Mouse (Mus musculus) midbrain, postnatal 0 days (tissue): Measurements from ENCODE around the gene Kcnip1. TPM values are rescaled to one million over a fixed set of nuclear protein-coding genes. Genes with fewer than 3 reads are reported as not detected.

ENCODE experiments used
- ATAC-seq: fragments of 200-750 bp; cut with Nextera tagmentation; 2 replicates; pipeline ENCODE4 v1.8.0; 2017; ENCODE audit warnings: moderate number of reproducible peaks, mild to moderate bottlenecking, moderate TSS enrichment, moderate library complexity; ENCODE audit not compliant: low FRiP score
- DNase-seq: peaks from one replicate; pipeline ENCODE4 v3.0.0-alpha.2; 2015; ENCODE audit warnings: low spot score
- H3K27ac ChIP-seq: fragments of 300-500 bp; sonication (generic); 2 replicates; pipeline ENCODE4 v1.5.1; 2014; ENCODE audit warnings: low read depth, mild to moderate bottlenecking, low read length, mixed read lengths
- H3K27me3 ChIP-seq: fragments of 300-500 bp; sonication (generic); 2 replicates; pipeline ENCODE4 v1.6.1; 2014; ENCODE audit warnings: low read length, control low read depth, mixed read lengths; ENCODE audit not compliant: insufficient read depth
- H3K36me3 ChIP-seq: fragments of 300-500 bp; sonication (generic); 2 replicates; pipeline ENCODE4 v1.6.1; 2014; ENCODE audit warnings: low read length, control low read depth, mixed read lengths; ENCODE audit not compliant: insufficient read depth
- H3K4me1 ChIP-seq: fragments of 300-500 bp; sonication (generic); 2 replicates; pipeline ENCODE4 v1.6.1; 2014; ENCODE audit warnings: mild to moderate bottlenecking, control low read depth, antibody characterized with exemption, low read length, mixed read lengths; ENCODE audit not compliant: insufficient read depth
- H3K4me2 ChIP-seq: fragments of 300-500 bp; sonication (generic); 2 replicates; pipeline ENCODE4 v1.6.1; 2014; ENCODE audit warnings: low read depth, mild to moderate bottlenecking, low read length, mixed read lengths; ENCODE audit not compliant: poor library complexity, severe bottlenecking
- H3K4me3 ChIP-seq: fragments of 300-500 bp; sonication (generic); 2 replicates; pipeline ENCODE4 v1.5.1; 2014; ENCODE audit warnings: low read depth, mild to moderate bottlenecking, low read length, moderate library complexity
- H3K9ac ChIP-seq: fragments of 300-500 bp; sonication (generic); replicated peaks from 2 replicates; pipeline ENCODE4 v1.6.1; 2014; ENCODE audit warnings: mild to moderate bottlenecking, low read length, moderate library complexity, mixed read lengths; ENCODE audit not compliant: poor library complexity, severe bottlenecking
- H3K9me3 ChIP-seq: fragments of 300-500 bp; sonication (generic); 2 replicates; pipeline ENCODE4 v1.6.1; 2016; ENCODE audit warnings: low read length, control low read depth
- CTCF ChIP-seq: IDR thresholded peaks from 2 replicates; pipeline ENCODE4 v1.5.1; 2016; ENCODE audit warnings: antibody characterized with exemption, mild to moderate bottlenecking
- WGBS: fragments of 180-500 bp; shearing (Covaris S2); extraction: QIAGEN DNeasy Blood & Tissue Kit; methylation state at CpG from one replicate; pipeline ENCODE4 v1.1.7; 2014; 5-methylcytosine and 5-hydroxymethylcytosine counted together
- polyA plus RNA-seq: library from polyadenylated mRNA; unstranded; fragments of >200 nt; fragmentation: Nextera tagmentation; extraction: Ambion mirVana; gene quantifications from 2 replicates; pipeline ENCODE4 v1.2.1, GENCODE M21; 2015
- total RNA-seq: library from RNA; depleted of rRNA; stranded (reverse); fragments of >200 nt; gene quantifications from 2 replicates; pipeline ENCODE4 v1.2.3, GENCODE M21; 2014

Kcnip1 gene
- total and polyA plus RNA-seq, 2 experiments from 2014 or later = 93.8 to 145 TPM

DNA sequence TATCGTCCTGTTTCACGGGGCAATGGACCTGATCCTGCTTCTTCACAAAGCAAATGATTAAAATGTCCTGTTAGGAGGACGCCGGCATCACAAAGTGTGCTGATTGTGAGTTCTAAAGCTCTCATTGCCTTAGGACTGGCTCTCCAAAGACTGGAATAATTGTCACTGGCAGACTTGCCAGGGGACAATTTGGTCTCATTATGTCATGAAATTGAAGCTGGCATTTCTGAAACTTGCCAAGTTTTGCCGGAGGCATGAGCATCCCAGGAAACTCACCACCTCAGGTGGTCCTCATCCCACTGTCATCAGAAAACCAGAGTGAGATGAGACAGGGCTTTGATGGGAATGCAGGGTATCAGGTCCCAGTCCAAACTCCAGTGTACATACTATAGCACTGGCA lies 171.6 kb downstream of the Kcnip1 start:
- no peak for TF ChIP-seq CTCF
- 74% methylated on average over 5 of the region's 5 CpGs for WGBS
- Histone ChIP-seq H3K27ac (no peak overlapping the region), H3K36me3 (peaks cover 2% of the 10 kb centered on the region; the same call in 1 of the 2 replicates), H3K9ac (no peak overlapping the region), H3K27me3 (no peaks in the 10 kb centered on the region), H3K4me1 (no peaks in the 10 kb centered on the region), H3K4me2 (no peak overlapping the region), H3K4me3 (no peak overlapping the region), H3K9me3 (no peaks in the 10 kb centered on the region)
- no peak for DNase-seq
- no peak for ATAC-seq

DNA sequence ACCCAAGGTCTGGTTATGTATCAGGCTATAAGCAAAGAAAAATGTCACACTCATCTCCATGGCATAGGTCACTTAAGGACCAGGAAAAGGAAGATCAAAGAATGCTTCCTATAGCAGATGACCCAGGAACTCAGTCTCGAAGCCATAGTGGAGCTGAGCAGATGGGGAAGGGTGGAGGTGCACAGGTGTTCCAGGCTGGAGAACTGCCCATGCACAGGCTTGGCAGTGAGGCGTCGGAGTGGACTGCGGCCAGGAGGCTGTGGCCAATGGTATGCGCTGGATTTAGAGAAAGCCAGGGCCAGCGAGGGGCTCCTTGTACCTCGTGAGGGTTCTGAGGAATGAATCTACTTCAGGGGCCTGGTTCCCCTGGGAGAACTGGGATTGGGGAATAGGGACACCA lies 172.1 kb downstream of the Kcnip1 start:
- TF ChIP-seq CTCF = no peak
- Histone ChIP-seq H3K36me3 (peaks cover 2% of the 10 kb centered on the region; the same call in 1 of the 2 replicates), H3K9ac (no peak overlapping the region), H3K27ac (no peak overlapping the region), H3K9me3 (no peaks in the 10 kb centered on the region), H3K4me3 (no peak overlapping the region), H3K27me3 (no peaks in the 10 kb centered on the region), H3K4me2 (no peak overlapping the region), H3K4me1 (no peaks in the 10 kb centered on the region)
- no peak for ATAC-seq
- 84% methylated on average over 7 of the region's 7 CpGs for WGBS
- DNase-seq = no peak

DNA sequence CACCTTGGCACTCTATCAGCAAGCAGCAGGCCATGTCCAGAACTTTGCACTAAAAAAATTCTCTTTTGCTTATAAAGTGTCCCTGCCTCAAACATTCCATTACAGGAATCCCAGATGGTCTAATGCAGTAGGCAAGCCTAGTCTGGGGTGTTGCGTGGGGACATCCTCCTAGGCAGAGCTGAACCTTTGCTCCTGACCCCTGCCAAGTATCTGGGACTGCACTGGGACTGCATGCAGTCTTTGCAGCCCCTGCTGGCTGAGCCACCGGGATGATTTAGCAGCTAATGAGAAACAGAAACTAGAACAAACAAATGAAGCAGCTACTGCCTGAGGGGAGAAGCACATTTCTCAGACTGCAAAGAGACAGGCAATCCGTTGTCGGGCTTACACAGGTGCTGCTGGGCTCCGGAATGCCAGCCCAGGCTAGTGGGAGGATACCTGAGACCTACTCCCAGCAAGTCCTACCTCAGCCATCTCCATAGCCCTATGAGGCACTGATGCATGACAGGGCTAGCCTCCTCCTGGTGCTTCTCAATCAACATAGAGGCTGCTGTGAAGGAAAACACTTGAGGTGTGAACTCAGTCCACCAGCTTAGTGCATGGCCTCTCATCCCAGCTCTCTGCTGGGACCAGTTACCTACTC lies 174.0 kb downstream of the Kcnip1 start:
- H3K4me3 ChIP-seq = no peak overlapping the region
- no peak overlapping the region for H3K4me2 ChIP-seq
- H3K27me3 ChIP-seq = no peaks in the 10 kb centered on the region
- ATAC-seq (no peak), DNase-seq (no peak)
- peak; percentile 12; the same call in 1 of the 2 replicates for TF ChIP-seq CTCF
- 0 out of 2 replicates have a peak overlapping the region, but pooled peaks have one; percentile 27 for H3K27ac ChIP-seq
- no peaks in the 10 kb centered on the region for H3K4me1 ChIP-seq
- no peaks in the 10 kb centered on the region for H3K9me3 ChIP-seq
- WGBS = 39% methylated on average over 5 of the region's 5 CpGs
- no peak overlapping the region for H3K9ac ChIP-seq
- peaks cover 2% of the 10 kb centered on the region; the same call in 1 of the 2 replicates for H3K36me3 ChIP-seq

DNA sequence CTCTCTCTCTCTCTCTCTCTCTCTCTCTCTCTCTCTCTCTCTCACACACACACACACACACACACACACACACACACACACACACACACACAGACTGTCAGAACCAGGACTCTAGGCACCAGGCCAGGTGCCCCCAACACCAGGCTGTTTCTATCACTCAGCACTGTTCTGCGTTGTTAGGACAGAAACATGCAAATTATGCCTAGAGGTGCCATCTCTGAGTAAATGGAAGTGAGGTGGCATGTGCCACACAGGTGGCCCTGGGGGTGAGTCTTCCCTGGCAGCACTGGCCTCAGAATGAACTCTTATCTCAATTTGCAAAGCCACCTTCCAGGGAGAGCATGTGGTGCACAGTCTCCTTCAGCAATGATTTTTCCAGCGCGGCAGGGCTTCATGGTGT lies 176.9 kb downstream of the Kcnip1 start:
- TF ChIP-seq CTCF = no peak
- H3K4me3 ChIP-seq = no peak overlapping the region
- no peak overlapping the region for H3K4me2 ChIP-seq
- no peak overlapping the region for H3K9ac ChIP-seq
- ATAC-seq (no peak), DNase-seq (no peak)
- H3K27ac ChIP-seq = no peak overlapping the region
- H3K36me3 ChIP-seq = no peaks in the 10 kb centered on the region
- WGBS = 21% methylated on average over 3 of the region's 3 CpGs
- H3K4me1 ChIP-seq = no peaks in the 10 kb centered on the region
- H3K9me3 ChIP-seq = no peaks in the 10 kb centered on the region
- no peaks in the 10 kb centered on the region for H3K27me3 ChIP-seq

DNA sequence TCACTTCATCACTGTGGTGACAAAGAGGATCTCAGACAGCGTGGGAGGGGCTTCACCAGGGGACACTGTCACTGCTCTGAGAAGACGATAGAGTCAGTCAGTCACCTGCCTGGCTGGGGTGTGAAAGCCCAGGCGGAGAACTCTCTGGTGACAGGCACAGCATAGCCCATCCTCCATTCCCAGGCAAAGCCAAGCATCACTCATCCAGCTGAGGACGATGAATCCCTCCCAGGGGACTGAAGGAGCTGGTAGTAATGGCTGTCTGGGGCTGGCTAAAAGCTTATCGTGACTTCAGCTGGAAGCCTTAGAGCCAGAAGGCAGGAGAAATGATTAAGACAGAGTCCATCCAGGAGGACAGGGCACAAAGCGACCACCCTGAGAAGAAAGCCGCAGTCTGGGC lies 182.8 kb downstream of the Kcnip1 start:
- 76% methylated on average over 7 of the region's 7 CpGs for WGBS
- H3K27ac ChIP-seq = no peak overlapping the region
- no peak overlapping the region for H3K4me2 ChIP-seq
- no peaks in the 10 kb centered on the region for H3K36me3 ChIP-seq
- no peak overlapping the region for H3K9ac ChIP-seq
- H3K9me3 ChIP-seq = no peaks in the 10 kb centered on the region
- TF ChIP-seq CTCF = no peak
- no peak for DNase-seq
- ATAC-seq = no peak
- H3K4me3 ChIP-seq = no peak overlapping the region
- no peaks in the 10 kb centered on the region for H3K27me3 ChIP-seq
- H3K4me1 ChIP-seq = no peaks in the 10 kb centered on the region

DNA sequence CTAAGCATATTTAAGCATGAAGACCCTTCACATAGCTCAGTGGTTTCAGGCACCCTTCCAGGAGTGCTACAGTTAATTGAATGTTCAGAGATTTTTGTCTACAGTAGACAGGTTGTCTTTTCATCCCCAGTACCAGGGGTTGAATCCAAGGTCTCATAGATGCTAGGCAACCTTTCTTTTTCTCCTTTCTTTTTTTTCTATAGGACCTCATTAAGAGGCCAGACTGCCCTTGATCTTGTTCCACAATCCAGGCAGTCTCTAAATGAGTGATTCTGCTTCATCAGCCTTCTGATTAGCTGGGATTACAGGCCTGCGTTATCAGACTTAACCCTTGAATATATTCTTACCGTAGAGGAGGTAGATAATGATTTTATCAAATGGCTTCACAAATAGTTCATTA lies 189.9 kb downstream of the Kcnip1 start:
- H3K9ac ChIP-seq = no peak overlapping the region
- H3K27ac ChIP-seq = no peak overlapping the region
- ATAC-seq = no peak
- no peak overlapping the region for H3K4me2 ChIP-seq
- no peaks in the 10 kb centered on the region for H3K36me3 ChIP-seq
- WGBS = 63% methylated on average over 2 of the region's 2 CpGs
- peaks cover 8% of the 10 kb centered on the region for H3K4me1 ChIP-seq
- H3K27me3 ChIP-seq = no peaks in the 10 kb centered on the region
- no peak overlapping the region for H3K4me3 ChIP-seq
- no peak for DNase-seq
- no peaks in the 10 kb centered on the region for H3K9me3 ChIP-seq
- no peak for TF ChIP-seq CTCF
